Mouse (Mus musculus): ENCODE data around the gene Dab1. TPM values are rescaled to one million over a fixed set of nuclear protein-coding genes. Genes with fewer than 3 reads are reported as not detected.

Dab1 gene
- polyA plus RNA-seq, 1 experiment from 2014 or later, result 55.4 TPM

GRCm38 (mm10) chr4:104073920-104074459 is 454.8 kb downstream of the Dab1 start:
- no peaks in the 10 kb centered on the region for H3K4me1 ChIP-seq (replicated peaks; ENCODE audit: control insufficient read depth, insufficient read depth, low read length)
- ATAC-seq (ENCODE audit: low FRiP score) (peak; percentile 73), DNase-seq (ENCODE audit: low spot score) (peak; percentile 17)
- H3K27me3 ChIP-seq (ENCODE audit: control insufficient read depth, insufficient read depth, low read length), result no peaks in the 10 kb centered on the region
- H3K4me2 ChIP-seq (replicated peaks; ENCODE audit: low read depth, low read length), result no peak overlapping the region
- no peaks in the 10 kb centered on the region for H3K9me3 ChIP-seq (ENCODE audit: control insufficient read depth, low read length)
- 37% methylated on average over 7 of the region's 7 CpGs for WGBS
- 0 out of 2 replicates have a peak overlapping the region, but pooled peaks have one; percentile 25 for H3K27ac ChIP-seq (ENCODE audit: low read depth, low read length)
- H3K4me3 ChIP-seq (ENCODE audit: low read depth, low read length), result no peak overlapping the region
- H3K9ac ChIP-seq (ENCODE audit: low read depth, low read length), result no peak overlapping the region
- H3K36me3 ChIP-seq (ENCODE audit: control insufficient read depth, insufficient read depth, low read length), result no peaks in the 10 kb centered on the region

DNA sequence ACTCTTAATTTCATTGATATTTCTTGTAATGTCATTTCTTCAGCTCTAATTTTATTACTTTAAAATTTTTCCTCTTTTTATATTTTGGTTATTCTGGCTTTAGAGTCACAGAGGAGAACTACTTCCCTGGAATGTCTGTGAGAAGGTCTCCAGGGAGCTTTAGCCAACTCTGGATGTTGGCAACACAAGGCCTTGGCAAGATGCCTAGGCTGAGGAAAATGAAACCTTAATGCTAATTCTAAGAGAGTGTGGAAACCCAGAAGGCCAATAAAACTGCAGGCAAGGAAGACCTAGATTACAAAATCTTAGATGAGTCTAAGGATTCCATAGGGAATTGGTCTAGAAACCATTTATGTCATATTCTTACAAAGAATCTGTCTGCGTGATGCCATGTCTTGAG is 458.6 kb downstream of the Dab1 start:
- 84% methylated on average over 1 of the region's 1 CpGs for WGBS

GRCm38 (mm10) chr4:104106299-104106698 is 487.1 kb downstream of the Dab1 start:
- Histone ChIP-seq H3K4me1 (replicated peaks; ENCODE audit: control insufficient read depth, insufficient read depth, low read length) (no peaks in the 10 kb centered on the region), H3K9me3 (ENCODE audit: control insufficient read depth, low read length) (no peaks in the 10 kb centered on the region), H3K27me3 (ENCODE audit: control insufficient read depth, insufficient read depth, low read length) (no peaks in the 10 kb centered on the region), H3K9ac (ENCODE audit: low read depth, low read length) (no peak overlapping the region), H3K27ac (ENCODE audit: low read depth, low read length) (no peak overlapping the region), H3K36me3 (ENCODE audit: control insufficient read depth, insufficient read depth, low read length) (no peaks in the 10 kb centered on the region), H3K4me2 (replicated peaks; ENCODE audit: low read depth, low read length) (no peak overlapping the region), H3K4me3 (ENCODE audit: low read depth, low read length) (no peak overlapping the region)
- no peak for ATAC-seq (ENCODE audit: low FRiP score)
- DNase-seq (ENCODE audit: low spot score), result no peak
- WGBS, result 74% methylated on average over 6 of the region's 6 CpGs

More for the DNA sequence above, 458.6 kb downstream of the Dab1 start:
- Histone ChIP-seq H3K27me3 (ENCODE audit: control insufficient read depth, insufficient read depth, low read length) (no peaks in the 10 kb centered on the region), H3K36me3 (ENCODE audit: control insufficient read depth, insufficient read depth, low read length) (no peaks in the 10 kb centered on the region), H3K4me1 (replicated peaks; ENCODE audit: control insufficient read depth, insufficient read depth, low read length) (no peaks in the 10 kb centered on the region), H3K4me3 (ENCODE audit: low read depth, low read length) (no peak overlapping the region), H3K9ac (ENCODE audit: low read depth, low read length) (no peak overlapping the region), H3K9me3 (ENCODE audit: control insufficient read depth, low read length) (no peaks in the 10 kb centered on the region), H3K27ac (ENCODE audit: low read depth, low read length) (no peak overlapping the region), H3K4me2 (replicated peaks; ENCODE audit: low read depth, low read length) (no peak overlapping the region)
- DNase-seq (ENCODE audit: low spot score), result no peak
- ATAC-seq (ENCODE audit: low FRiP score), result no peak

GRCm38 (mm10) chr4:104111614-104112013 is 492.5 kb downstream of the Dab1 start:
- Histone ChIP-seq H3K27ac (ENCODE audit: low read depth, low read length) (no peak overlapping the region), H3K4me3 (ENCODE audit: low read depth, low read length) (no peak overlapping the region), H3K9me3 (ENCODE audit: control insufficient read depth, low read length) (no peaks in the 10 kb centered on the region), H3K9ac (ENCODE audit: low read depth, low read length) (no peak overlapping the region), H3K4me1 (replicated peaks; ENCODE audit: control insufficient read depth, insufficient read depth, low read length) (no peaks in the 10 kb centered on the region), H3K27me3 (ENCODE audit: control insufficient read depth, insufficient read depth, low read length) (no peaks in the 10 kb centered on the region), H3K4me2 (replicated peaks; ENCODE audit: low read depth, low read length) (no peak overlapping the region), H3K36me3 (ENCODE audit: control insufficient read depth, insufficient read depth, low read length) (no peaks in the 10 kb centered on the region)
- no peak for DNase-seq (ENCODE audit: low spot score)
- ATAC-seq (ENCODE audit: low FRiP score), result no peak

- Histone ChIP-seq H3K27me3 (ENCODE audit: control insufficient read depth, insufficient read depth, low read length) (no peaks in the 10 kb centered on the region), H3K36me3 (ENCODE audit: control insufficient read depth, insufficient read depth, low read length) (no peaks in the 10 kb centered on the region), H3K9me3 (ENCODE audit: control insufficient read depth, low read length) (no peaks in the 10 kb centered on the region), H3K9ac (ENCODE audit: low read depth, low read length) (no peak overlapping the region), H3K27ac (ENCODE audit: low read depth, low read length) (no peak overlapping the region), H3K4me1 (replicated peaks; ENCODE audit: control insufficient read depth, insufficient read depth, low read length) (no peaks in the 10 kb centered on the region), H3K4me3 (ENCODE audit: low read depth, low read length) (no peak overlapping the region), H3K4me2 (replicated peaks; ENCODE audit: low read depth, low read length) (no peak overlapping the region)
- ATAC-seq (ENCODE audit: low FRiP score) (no peak), DNase-seq (ENCODE audit: low spot score) (no peak)
- WGBS, result 80% methylated on average over 13 of the region's 13 CpGs
These were observed 494.2 kb downstream of the Dab1 start for GRCm38 (mm10) chr4:104113209-104114005.

- Histone ChIP-seq H3K4me2 (replicated peaks; ENCODE audit: low read depth, low read length) (no peak overlapping the region), H3K27ac (ENCODE audit: low read depth, low read length) (no peak overlapping the region), H3K9me3 (ENCODE audit: control insufficient read depth, low read length) (no peaks in the 10 kb centered on the region), H3K9ac (ENCODE audit: low read depth, low read length) (no peak overlapping the region), H3K4me3 (ENCODE audit: low read depth, low read length) (no peak overlapping the region), H3K4me1 (replicated peaks; ENCODE audit: control insufficient read depth, insufficient read depth, low read length) (no peaks in the 10 kb centered on the region), H3K36me3 (ENCODE audit: control insufficient read depth, insufficient read depth, low read length) (no peaks in the 10 kb centered on the region), H3K27me3 (ENCODE audit: control insufficient read depth, insufficient read depth, low read length) (no peaks in the 10 kb centered on the region)
- WGBS, result 88% methylated on average over 6 of the region's 6 CpGs
- ATAC-seq (ENCODE audit: low FRiP score) (no peak), DNase-seq (ENCODE audit: low spot score) (no peak)
These were observed 494.8 kb downstream of the Dab1 start for GRCm38 (mm10) chr4:104114006-104114361.

GRCm38 (mm10) chr4:104120108-104120507 is 500.9 kb downstream of the Dab1 start:
- Histone ChIP-seq H3K4me1 (replicated peaks; ENCODE audit: control insufficient read depth, insufficient read depth, low read length) (no peaks in the 10 kb centered on the region), H3K9me3 (ENCODE audit: control insufficient read depth, low read length) (no peaks in the 10 kb centered on the region), H3K9ac (ENCODE audit: low read depth, low read length) (no peak overlapping the region), H3K36me3 (ENCODE audit: control insufficient read depth, insufficient read depth, low read length) (no peaks in the 10 kb centered on the region), H3K4me3 (ENCODE audit: low read depth, low read length) (no peak overlapping the region), H3K27me3 (ENCODE audit: control insufficient read depth, insufficient read depth, low read length) (no peaks in the 10 kb centered on the region), H3K4me2 (replicated peaks; ENCODE audit: low read depth, low read length) (no peak overlapping the region), H3K27ac (ENCODE audit: low read depth, low read length) (no peak overlapping the region)
- 84% methylated on average over 4 of the region's 4 CpGs for WGBS
- DNase-seq (ENCODE audit: low spot score) (no peak), ATAC-seq (ENCODE audit: low FRiP score) (no peak)

GRCm38 (mm10) chr4:104121959-104122358 is 502.8 kb downstream of the Dab1 start:
- no peak overlapping the region for H3K4me2 ChIP-seq (replicated peaks; ENCODE audit: low read depth, low read length)
- ATAC-seq (ENCODE audit: low FRiP score), result no peak
- no peak for DNase-seq (ENCODE audit: low spot score)
- H3K27me3 ChIP-seq (ENCODE audit: control insufficient read depth, insufficient read depth, low read length), result no peaks in the 10 kb centered on the region
- no peaks in the 10 kb centered on the region for H3K36me3 ChIP-seq (ENCODE audit: control insufficient read depth, insufficient read depth, low read length)
- WGBS, result 91% methylated on average over 5 of the region's 5 CpGs
- H3K27ac ChIP-seq (ENCODE audit: low read depth, low read length), result no peak overlapping the region
- H3K9me3 ChIP-seq (ENCODE audit: control insufficient read depth, low read length), result no peaks in the 10 kb centered on the region
- H3K4me1 ChIP-seq (replicated peaks; ENCODE audit: control insufficient read depth, insufficient read depth, low read length), result no peaks in the 10 kb centered on the region
- no peak overlapping the region for H3K4me3 ChIP-seq (ENCODE audit: low read depth, low read length)
- H3K9ac ChIP-seq (ENCODE audit: low read depth, low read length), result no peak overlapping the region

GRCm38 (mm10) chr4:104122364-104122763 is 503.2 kb downstream of the Dab1 start:
- no peak for DNase-seq (ENCODE audit: low spot score)
- no peak overlapping the region for H3K4me3 ChIP-seq (ENCODE audit: low read depth, low read length)
- H3K4me2 ChIP-seq (replicated peaks; ENCODE audit: low read depth, low read length), result no peak overlapping the region
- WGBS, result 62% methylated on average over 1 of the region's 1 CpGs
- no peak for ATAC-seq (ENCODE audit: low FRiP score)
- no peaks in the 10 kb centered on the region for H3K9me3 ChIP-seq (ENCODE audit: control insufficient read depth, low read length)
- no peak overlapping the region for H3K9ac ChIP-seq (ENCODE audit: low read depth, low read length)
- H3K27ac ChIP-seq (ENCODE audit: low read depth, low read length), result no peak overlapping the region
- no peaks in the 10 kb centered on the region for H3K36me3 ChIP-seq (ENCODE audit: control insufficient read depth, insufficient read depth, low read length)
- H3K4me1 ChIP-seq (replicated peaks; ENCODE audit: control insufficient read depth, insufficient read depth, low read length), result no peaks in the 10 kb centered on the region
- H3K27me3 ChIP-seq (ENCODE audit: control insufficient read depth, insufficient read depth, low read length), result no peaks in the 10 kb centered on the region

Measured in hindbrain, embryonic 11.5 days (tissue).